Mouse (Mus musculus) intestine, embryonic 15.5 days (tissue): ENCODE measurements around the gene Etfdh. TPM values are rescaled to one million over a fixed set of nuclear protein-coding genes. Genes with fewer than 3 reads are reported as not detected.

Source experiments
- ATAC-seq: fragments of 200-750 bp; cut with Nextera tagmentation; 2 replicates; pipeline ENCODE4 v1.8.0; 2017; ENCODE audit warnings: moderate TSS enrichment, moderate library complexity
- H3K27ac ChIP-seq: fragments of 300-500 bp; sonication (generic); 2 replicates; pipeline ENCODE4 v1.5.1; 2015; ENCODE audit warnings: mild to moderate bottlenecking, inconsistent platforms
- H3K27me3 ChIP-seq: fragments of 300-500 bp; sonication (generic); replicated peaks from 2 replicates; pipeline ENCODE4 v1.6.1; 2015; ENCODE audit warnings: inconsistent platforms
- H3K36me3 ChIP-seq: fragments of 300-500 bp; sonication (generic); 2 replicates; pipeline ENCODE4 v1.6.1; 2015; ENCODE audit warnings: inconsistent platforms
- H3K4me1 ChIP-seq: fragments of 300-500 bp; sonication (generic); replicated peaks from 2 replicates; pipeline ENCODE4 v1.6.1; 2015; ENCODE audit warnings: inconsistent platforms
- H3K4me2 ChIP-seq: fragments of 300-500 bp; sonication (generic); replicated peaks from 2 replicates; pipeline ENCODE4 v1.6.1; 2015; ENCODE audit warnings: mild to moderate bottlenecking, inconsistent platforms
- H3K4me3 ChIP-seq: fragments of 300-500 bp; sonication (generic); replicated peaks from 2 replicates; pipeline ENCODE4 v1.5.1; 2015; ENCODE audit warnings: inconsistent platforms
- H3K9ac ChIP-seq: fragments of 300-500 bp; sonication (generic); 2 replicates; pipeline ENCODE4 v1.6.1; 2015; ENCODE audit warnings: inconsistent platforms
- H3K9me3 ChIP-seq: fragments of 300-500 bp; sonication (generic); 2 replicates; pipeline ENCODE4 v1.6.1; 2016; ENCODE audit warnings: inconsistent platforms
- WGBS: fragments of 180-500 bp; shearing (Covaris S2); methylation state at CpG from one replicate; pipeline ENCODE4 v1.1.7; 2015; 5-methylcytosine and 5-hydroxymethylcytosine counted together
- polyA plus RNA-seq: library from polyadenylated mRNA; unstranded; fragments of >200 nt; fragmentation: Nextera tagmentation; extraction: Ambion mirVana; gene quantifications from 2 replicates; pipeline ENCODE4 v1.2.1, GENCODE M21; 2015

Etfdh gene
- polyA plus RNA-seq, 1 experiment from 2014 or later: 87.5 TPM

- Histone ChIP-seq H3K4me1 (peaks cover 3% of the 10 kb centered on the region; the same call in 1 of the 2 replicates), H3K9me3 (no peaks in the 10 kb centered on the region), H3K27me3 (no peaks in the 10 kb centered on the region), H3K27ac (no peak overlapping the region), H3K4me2 (no peak overlapping the region), H3K36me3 (no peaks in the 10 kb centered on the region), H3K9ac (no peak overlapping the region), H3K4me3 (no peak overlapping the region)
- ATAC-seq: no peak
- 83% methylated on average over 10 of the region's 10 CpGs for whole genome bisulfite sequencing
Measured at GRCm38 (mm10) chr3:79561784-79562715, 67.2 kb downstream of the Etfdh start.

- Histone ChIP-seq H3K9ac (no peak overlapping the region), H3K36me3 (no peaks in the 10 kb centered on the region), H3K4me3 (no peak overlapping the region), H3K27me3 (no peaks in the 10 kb centered on the region), H3K4me2 (no peak overlapping the region), H3K27ac (no peak overlapping the region), H3K4me1 (0 out of 2 replicates have a peak, but pooled peaks cover 3% of the 10 kb centered on the region), H3K9me3 (no peaks in the 10 kb centered on the region)
- peak; percentile 51; the same call in 1 of the 2 replicates for ATAC-seq
- WGBS: 84% methylated on average over 6 of the region's 6 CpGs
Measured at GRCm38 (mm10) chr3:79560555-79560954, 68.7 kb downstream of the Etfdh start.

GRCm38 (mm10) chr3:79559773-79560045, 69.6 kb downstream of the Etfdh start:
- Histone ChIP-seq H3K9me3 (no peaks in the 10 kb centered on the region), H3K27ac (0 out of 2 replicates have a peak overlapping the region, but pooled peaks have one; percentile 40), H3K4me3 (no peak overlapping the region), H3K4me1 (0 out of 2 replicates have a peak, but pooled peaks cover 3% of the 10 kb centered on the region), H3K4me2 (no peak overlapping the region), H3K36me3 (no peaks in the 10 kb centered on the region), H3K9ac (no peak overlapping the region), H3K27me3 (no peaks in the 10 kb centered on the region)
- ATAC-seq: no peak
- 67% methylated on average over 5 of the region's 5 CpGs for WGBS

GRCm38 (mm10) chr3:79559021-79559772, 70.1 kb downstream of the Etfdh start:
- Histone ChIP-seq H3K9ac (no peak overlapping the region), H3K9me3 (no peaks in the 10 kb centered on the region), H3K4me3 (no peak overlapping the region), H3K4me1 (0 out of 2 replicates have a peak, but pooled peaks cover 3% of the 10 kb centered on the region), H3K27ac (0 out of 2 replicates have a peak overlapping the region, but pooled peaks have one; percentile 40), H3K36me3 (no peaks in the 10 kb centered on the region), H3K27me3 (no peaks in the 10 kb centered on the region), H3K4me2 (no peak overlapping the region)
- 64% methylated on average over 9 of the region's 9 CpGs for WGBS
- ATAC-seq: peak; percentile 78

GRCm38 (mm10) chr3:79555061-79555460, 74.2 kb downstream of the Etfdh start:
- H3K9ac ChIP-seq: no peak overlapping the region
- WGBS: 76% methylated on average over 6 of the region's 6 CpGs
- H3K4me3 ChIP-seq: no peak overlapping the region
- no peak overlapping the region for H3K4me2 ChIP-seq
- H3K36me3 ChIP-seq: no peaks in the 10 kb centered on the region
- peaks cover 3% of the 10 kb centered on the region; the same call in 1 of the 2 replicates for H3K4me1 ChIP-seq
- H3K27ac ChIP-seq: no peak overlapping the region
- no peaks in the 10 kb centered on the region for H3K9me3 ChIP-seq
- ATAC-seq: no peak
- no peaks in the 10 kb centered on the region for H3K27me3 ChIP-seq

Other genes starting within 250 kb of the Etfdh start
- 3.3 and 3.9 TPM in 2 replicates for gene Fnip2, start 61.7 kb downstream of the Etfdh start, polyA plus RNA-seq
- gene Ppid, start 38.2 kb downstream of the Etfdh start, polyA plus RNA-seq: 148 and 164 TPM in 2 replicates
- 19.9 and 22.5 TPM in 2 replicates for gene 4930579G24Rik, start 421 bp downstream of the Etfdh start, polyA plus RNA-seq
- 0.04 and 0.10 TPM in 2 replicates for gene Rxfp1, start 108.4 kb upstream of the Etfdh start, polyA plus RNA-seq
- 10.6 and 11.1 TPM in 2 replicates for gene Tmem144, start 223.3 kb upstream of the Etfdh start, polyA plus RNA-seq